Mouse (Mus musculus): ENCODE data around the gene Alkbh6. TPM values are rescaled to one million over a fixed set of nuclear protein-coding genes. Genes with fewer than 3 reads are reported as not detected.

Alkbh6 gene
- total and polyA plus RNA-seq, 3 experiments, result 57.8 to 276 (median 73.6) TPM

GRCm38 (mm10) chr7:30328379-30328778 is 19.9 kb downstream of the Alkbh6 start:
- DNase-seq, result no peak

GRCm38 (mm10) chr7:30331887-30332286 is 23.4 kb downstream of the Alkbh6 start:
- peak; percentile 76 for DNase-seq

GRCm38 (mm10) chr7:30332622-30333259 is 24.2 kb downstream of the Alkbh6 start:
- DNase-seq, result no peak

- DNase-seq, result peak; percentile 88
These were observed 24.9 kb downstream of the Alkbh6 start for GRCm38 (mm10) chr7:30333436-30333835.

GRCm38 (mm10) chr7:30334563-30334962 is 26.0 kb downstream of the Alkbh6 start:
- DNase-seq, result no peak

GRCm38 (mm10) chr7:30335688-30336087 is 27.2 kb downstream of the Alkbh6 start:
- no peak for DNase-seq

GRCm38 (mm10) chr7:30336384-30336783 is 27.9 kb downstream of the Alkbh6 start:
- DNase-seq, result peak; percentile 73

- no peak for DNase-seq
These were observed 31.1 kb downstream of the Alkbh6 start for GRCm38 (mm10) chr7:30339432-30340109.

GRCm38 (mm10) chr7:30346635-30347379 is 38.3 kb downstream of the Alkbh6 start:
- DNase-seq, result peak; percentile 63

GRCm38 (mm10) chr7:30347828-30348227 is 39.3 kb downstream of the Alkbh6 start:
- peak; percentile 72 for DNase-seq

- peak; percentile 68 for DNase-seq
These were observed 44.8 kb downstream of the Alkbh6 start for GRCm38 (mm10) chr7:30353279-30353822.

GRCm38 (mm10) chr7:30354059-30354458 is 45.5 kb downstream of the Alkbh6 start:
- peak; percentile 28 for DNase-seq

- DNase-seq, result no peak
These were observed 50.1 kb downstream of the Alkbh6 start for GRCm38 (mm10) chr7:30358378-30359186.

- no peak for DNase-seq
These were observed 50.9 kb downstream of the Alkbh6 start for GRCm38 (mm10) chr7:30359276-30359865.

GRCm38 (mm10) chr7:30360028-30360427 is 51.5 kb downstream of the Alkbh6 start:
- DNase-seq, result peak; percentile 79

GRCm38 (mm10) chr7:30362652-30363343 is 54.3 kb downstream of the Alkbh6 start, which contains the start of gene Lrfn3:
Lrfn3 (minus strand) TSS chr7:30362772.
- DNase-seq, result peak; percentile 61

GRCm38 (mm10) chr7:30363344-30363738 is 54.8 kb downstream of the Alkbh6 start:
- DNase-seq, result no peak
